Mouse (Mus musculus): ENCODE results near the gene Pknox1. TPM values are rescaled to one million over a fixed set of nuclear protein-coding genes. Genes with fewer than 3 reads are reported as not detected.

The Pknox1 gene
- polyA plus RNA-seq, 1 experiment from 2014 or later: 9.5 TPM

DNA sequence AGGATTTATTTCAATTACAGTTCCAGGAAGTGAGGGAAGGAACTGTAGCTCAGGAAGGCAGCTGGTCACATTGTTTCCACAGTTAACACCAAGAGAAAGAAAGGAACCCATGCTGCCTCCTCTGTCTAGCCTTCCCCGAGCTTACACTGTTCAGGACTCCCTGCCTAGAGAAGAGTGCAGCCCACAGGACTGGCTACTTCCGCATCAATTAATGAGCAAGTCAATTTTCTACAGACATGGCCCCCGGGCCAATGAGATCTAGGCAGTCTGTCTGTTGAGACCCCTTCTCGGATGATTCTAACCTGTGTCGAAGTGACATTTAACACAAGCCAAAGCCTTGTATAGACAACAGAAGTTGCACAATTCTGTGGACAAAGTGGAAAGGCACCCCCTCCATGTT is 70.4 kb downstream of the Pknox1 start:
- TF ChIP-seq CTCF (IDR thresholded peaks at IDR 0.05; ENCODE audit: low read depth) (no peak), EP300 (optimal IDR thresholded peaks at IDR 0.05) (no peak)
- no peak overlapping the region for H3K9ac ChIP-seq (ENCODE audit: low read length)
- 79% methylated on average over 5 of the region's 5 CpGs for WGBS
- no peak overlapping the region for H3K27ac ChIP-seq (replicated peaks)
- ATAC-seq (ENCODE audit: low FRiP score, low TSS enrichment) (no peak), DNase-seq (ENCODE audit: low spot score) (no peak)
- no peak overlapping the region for H3K4me2 ChIP-seq (replicated peaks; ENCODE audit: low read depth)
- no peaks in the 10 kb centered on the region for H3K27me3 ChIP-seq (ENCODE audit: control insufficient read depth, insufficient read depth, low read length)
- H3K9me3 ChIP-seq (ENCODE audit: control insufficient read depth, low read length): no peaks in the 10 kb centered on the region
- peaks cover 6% of the 10 kb centered on the region; the same call in 1 of the 2 replicates for H3K4me1 ChIP-seq (replicated peaks; ENCODE audit: control insufficient read depth, insufficient read depth)
- H3K4me3 ChIP-seq (ENCODE audit: low read depth, low read length): no peak overlapping the region
- H3K36me3 ChIP-seq (ENCODE audit: control insufficient read depth, insufficient read depth, low read length): no peaks in the 10 kb centered on the region

GRCm38 (mm10) chr17:31635781-31636180 is 71.2 kb downstream of the Pknox1 start:
- WGBS: 62% methylated on average over 11 of the region's 11 CpGs
- Histone ChIP-seq H3K4me2 (replicated peaks; ENCODE audit: low read depth) (0 out of 2 replicates have a peak overlapping the region, but pooled peaks have one; percentile 87), H3K27me3 (ENCODE audit: control insufficient read depth, insufficient read depth, low read length) (no peaks in the 10 kb centered on the region), H3K9ac (ENCODE audit: low read length) (no peak overlapping the region), H3K4me3 (ENCODE audit: low read depth, low read length) (no peak overlapping the region), H3K27ac (replicated peaks) (no peak overlapping the region), H3K4me1 (replicated peaks; ENCODE audit: control insufficient read depth, insufficient read depth) (peaks cover 6% of the 10 kb centered on the region; the same call in 1 of the 2 replicates), H3K9me3 (ENCODE audit: control insufficient read depth, low read length) (no peaks in the 10 kb centered on the region), H3K36me3 (ENCODE audit: control insufficient read depth, insufficient read depth, low read length) (no peaks in the 10 kb centered on the region)
- no peak for ATAC-seq (ENCODE audit: low FRiP score, low TSS enrichment)
- TF ChIP-seq EP300 (optimal IDR thresholded peaks at IDR 0.05) (no peak), CTCF (IDR thresholded peaks at IDR 0.05; ENCODE audit: low read depth) (no peak)
- DNase-seq (ENCODE audit: low spot score): no peak

- 4% methylated on average over 45 of the region's 45 CpGs for WGBS
- no peak for TF ChIP-seq EP300 (optimal IDR thresholded peaks at IDR 0.05)
- TF ChIP-seq CTCF (IDR thresholded peaks at IDR 0.05; ENCODE audit: low read depth): no peak
- Histone ChIP-seq H3K4me2 (replicated peaks; ENCODE audit: low read depth) (peak overlapping the region; percentile 87), H3K27ac (replicated peaks) (no peak overlapping the region), H3K4me3 (ENCODE audit: low read depth, low read length) (peak overlapping the region; percentile 47), H3K27me3 (ENCODE audit: control insufficient read depth, insufficient read depth, low read length) (no peaks in the 10 kb centered on the region), H3K4me1 (replicated peaks; ENCODE audit: control insufficient read depth, insufficient read depth) (peaks cover 6% of the 10 kb centered on the region; the same call in 1 of the 2 replicates), H3K9ac (ENCODE audit: low read length) (peak overlapping the region; percentile 48), H3K36me3 (ENCODE audit: control insufficient read depth, insufficient read depth, low read length) (no peaks in the 10 kb centered on the region), H3K9me3 (ENCODE audit: control insufficient read depth, low read length) (no peaks in the 10 kb centered on the region)
- peak; percentile 25 for DNase-seq (ENCODE audit: low spot score)
- no peak for ATAC-seq (ENCODE audit: low FRiP score, low TSS enrichment)
These were observed 71.9 kb downstream of the Pknox1 start for GRCm38 (mm10) chr17:31636277-31636941.

- no peaks in the 10 kb centered on the region for H3K27me3 ChIP-seq (ENCODE audit: control insufficient read depth, insufficient read depth, low read length)
- H3K4me3 ChIP-seq (ENCODE audit: low read depth, low read length): peak within 1 kb of the TSS; percentile 47
- TF ChIP-seq CTCF (IDR thresholded peaks at IDR 0.05; ENCODE audit: low read depth): no peak
- TF ChIP-seq EP300 (optimal IDR thresholded peaks at IDR 0.05): no peak
- peaks cover 6% of the 10 kb centered on the region; the same call in 1 of the 2 replicates for H3K4me1 ChIP-seq (replicated peaks; ENCODE audit: control insufficient read depth, insufficient read depth)
- peak within 1 kb of the TSS; percentile 87 for H3K4me2 ChIP-seq (replicated peaks; ENCODE audit: low read depth)
- DNase-seq (ENCODE audit: low spot score) (peak; percentile 83), ATAC-seq (ENCODE audit: low FRiP score, low TSS enrichment) (peak; percentile 87)
- H3K9me3 ChIP-seq (ENCODE audit: control insufficient read depth, low read length): no peaks in the 10 kb centered on the region
- no peak within 1 kb of the TSS for H3K27ac ChIP-seq (replicated peaks)
- no peaks in the 10 kb centered on the region for H3K36me3 ChIP-seq (ENCODE audit: control insufficient read depth, insufficient read depth, low read length)
- peak within 1 kb of the TSS; percentile 48 for H3K9ac ChIP-seq (ENCODE audit: low read length)
- WGBS: 3% methylated on average over 51 of the region's 61 CpGs
These were observed 72.6 kb downstream of the Pknox1 start, which contains the start of gene Cbs for GRCm38 (mm10) chr17:31636942-31637811. TSS of gene Cbs (minus strand) at chr17:31637238.

DNA sequence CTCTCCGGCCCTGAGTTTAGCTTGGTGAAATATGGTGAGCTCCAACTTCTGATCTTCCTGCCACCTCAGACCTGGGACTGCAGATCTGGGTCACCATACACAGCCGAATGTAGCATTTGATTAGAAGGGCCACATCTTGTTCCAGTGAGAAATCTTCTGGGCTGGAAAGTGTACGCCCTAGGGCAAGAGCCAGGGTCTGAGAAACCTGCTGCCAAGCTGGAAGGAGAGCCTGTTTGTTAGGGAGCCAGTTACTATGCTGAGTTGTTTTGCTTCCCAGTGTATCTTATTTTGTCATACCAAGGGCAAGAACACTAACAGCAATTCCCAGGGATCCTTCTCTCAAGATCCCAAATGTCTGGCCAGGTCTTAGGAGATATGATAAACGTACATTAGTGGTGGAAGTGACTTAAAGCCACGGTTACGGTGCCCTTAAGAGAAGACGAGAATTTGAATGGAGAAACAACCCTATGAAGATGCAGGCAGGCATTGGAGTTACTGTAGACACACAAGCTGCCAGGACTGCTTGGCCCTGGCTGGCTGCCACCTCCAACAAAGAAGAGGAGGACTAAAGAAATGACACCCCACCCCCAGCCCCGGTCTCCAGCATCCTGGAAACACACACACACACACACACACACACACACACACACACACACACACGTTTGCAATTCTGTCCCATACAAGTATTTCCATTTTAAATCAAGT is 73.5 kb downstream of the Pknox1 start:
- Histone ChIP-seq H3K27ac (replicated peaks) (no peak overlapping the region), H3K9ac (ENCODE audit: low read length) (no peak overlapping the region), H3K27me3 (ENCODE audit: control insufficient read depth, insufficient read depth, low read length) (no peaks in the 10 kb centered on the region), H3K4me1 (replicated peaks; ENCODE audit: control insufficient read depth, insufficient read depth) (peaks cover 6% of the 10 kb centered on the region; the same call in 1 of the 2 replicates), H3K36me3 (ENCODE audit: control insufficient read depth, insufficient read depth, low read length) (no peaks in the 10 kb centered on the region), H3K4me2 (replicated peaks; ENCODE audit: low read depth) (peak overlapping the region; percentile 1; the same call in 1 of the 2 replicates), H3K9me3 (ENCODE audit: control insufficient read depth, low read length) (no peaks in the 10 kb centered on the region), H3K4me3 (ENCODE audit: low read depth, low read length) (no peak overlapping the region)
- DNase-seq (ENCODE audit: low spot score) (no peak), ATAC-seq (ENCODE audit: low FRiP score, low TSS enrichment) (no peak)
- TF ChIP-seq CTCF (IDR thresholded peaks at IDR 0.05; ENCODE audit: low read depth): no peak
- no peak for TF ChIP-seq EP300 (optimal IDR thresholded peaks at IDR 0.05)
- 57% methylated on average over 9 of the region's 9 CpGs for WGBS

All from stomach, postnatal 0 days (tissue).